8 mouse cellular contexts compared by ENCODE assay signal in genomic region chr16:11909035-11909591, GRCm38 (mm10). TPM values are rescaled to one million over a fixed set of nuclear protein-coding genes. Genes with fewer than 3 reads are reported as not detected.
DNase-seq lines count a peak whose midpoint lies in the region; ATAC-seq and TF ChIP-seq lines count a peak whose summit lies in the region.

Gene Cpped1, minus strand, starts transcription at chr16:11909445.

- TF ChIP-seq CTCF in bone marrow macrophage, adult 2 months (IDR thresholded peaks at IDR 0.05; ENCODE audit: low read depth, low read length) = no peak
- TF ChIP-seq CTCF in embryonic fibroblast, embryonic 13.5 days (IDR thresholded peaks at IDR 0.05; ENCODE audit: borderline replicate concordance, insufficient read depth, low read length) = no peak

- H3K9me3 ChIP-seq in kidney, embryonic 15.5 days (replicated peaks) = no peaks in the 10 kb centered on the region

- peaks cover 10% of the 10 kb centered on the region for H3K4me1 ChIP-seq in bone marrow macrophage, adult 2 months (ENCODE audit: control insufficient read depth, insufficient read depth, low read length)
- peaks cover 10% of the 10 kb centered on the region for H3K4me1 ChIP-seq in embryonic fibroblast, embryonic 13.5 days (ENCODE audit: control insufficient read depth, insufficient read depth, low read length)
- H3K4me1 ChIP-seq in kidney, embryonic 15.5 days = peaks cover 10% of the 10 kb centered on the region

- DNase-seq in A20 (ENCODE audit: low read depth, low spot score) (peak; percentile 95), liver (peak; percentile 93)
- DNase-seq in heart, adult 9 months (ENCODE audit: low spot score in 2 of 2) = peak; percentile 90 to 92
- DNase-seq in spleen, postnatal 4 days (ENCODE audit: low spot score in 2 of 2) = peak; percentile 86 to 94

- no peak for TF ChIP-seq POLR2A in bone marrow macrophage, adult 2 months (IDR thresholded peaks at IDR 0.05; ENCODE audit: borderline replicate concordance, low read depth, low read length)
- TF ChIP-seq POLR2A in embryonic fibroblast, embryonic 13.5 days (IDR thresholded peaks at IDR 0.05; ENCODE audit: low read depth, low read length) = peak; percentile 73

- H3K36me3 ChIP-seq in kidney, embryonic 15.5 days = no peaks in the 10 kb centered on the region

- H3K27me3 ChIP-seq in kidney, embryonic 15.5 days = no peaks in the 10 kb centered on the region

- peak; percentile 98 for ATAC-seq in kidney, embryonic 15.5 days (replicated peaks; ENCODE audit: low FRiP score)
- ATAC-seq in monocyte, adult 5-6 weeks (replicated peaks; ENCODE audit: insufficient number of reproducible peaks, low FRiP score, low TSS enrichment, poor library complexity, severe bottlenecking) = peak; percentile 90

- peak within 1 kb of the TSS; percentile 67 for H3K4me2 ChIP-seq in kidney, embryonic 15.5 days

- WGBS in kidney, embryonic 15.5 days = under 1% methylated on average over 32 of the region's 32 CpGs

- H3K4me3 ChIP-seq in bone marrow macrophage, adult 2 months (ENCODE audit: insufficient read depth, low read length) = peak within 1 kb of the TSS; percentile 88
- H3K4me3 ChIP-seq in embryonic fibroblast, embryonic 13.5 days (ENCODE audit: insufficient read depth, low read length) = peak within 1 kb of the TSS; percentile 87
- peak within 1 kb of the TSS; percentile 76 for H3K4me3 ChIP-seq in kidney, embryonic 15.5 days (replicated peaks)

- H3K27ac ChIP-seq in bone marrow macrophage, adult 2 months (ENCODE audit: insufficient read depth, low read depth, low read length) = peak within 1 kb of the TSS; percentile 84
- peak within 1 kb of the TSS; percentile 53 for H3K27ac ChIP-seq in embryonic fibroblast, embryonic 13.5 days (ENCODE audit: insufficient read depth, low read length)
- H3K27ac ChIP-seq in kidney, embryonic 15.5 days = peak within 1 kb of the TSS; percentile 92

- H3K9ac ChIP-seq in kidney, embryonic 15.5 days = peak within 1 kb of the TSS; percentile 79

RNA-seq across cellular contexts. Expression of gene Cpped1, which starts in this region (rescaled TPM):
- 20.2 and 20.7 TPM in 2 replicates for polyA plus RNA-seq in bone marrow macrophage, adult 2 months (2012; ENCODE audit: insufficient read depth, insufficient read length, missing spikeins)
- polyA plus RNA-seq in embryonic fibroblast, embryonic 13.5 days (2011; ENCODE audit: insufficient read length, low read depth, missing spikeins) = 33.3 and 39.8 TPM in 2 replicates
- polyA plus RNA-seq in kidney, embryonic 15.5 days (2015; fragmentation: Nextera tagmentation; extraction: Ambion mirVana) = 26.9 and 30.5 TPM in 2 replicates
- total RNA-seq in monocyte, adult 5-6 weeks (2017) = 5.2 to 6.9 TPM (median 6.3 TPM) in 3 replicates

Comparison
In these comparisons a context has a peak if more than half of its experiments do, and no peak if none do; other contexts are left out.
1. Peak in every context shown above with its lines: DNase-seq, ATAC-seq, H3K4me3 ChIP-seq and H3K27ac ChIP-seq.